Mouse (Mus musculus) frontal cortex, postnatal 25 days (tissue): Measurements from ENCODE around the gene Tmem223.
"Not testable (repeated sequence)": the region's sequence is repeated elsewhere in the genome, so short reads cannot be mapped to it uniquely, and the experiment has no call there.

Source experiments
- DNase-seq, 2 experiments: peaks; one replicate each; pipeline ENCODE4 v3.0.0; 2022; ENCODE audit warnings: low spot score in 2 of 2

Gene Tmem223

DNA sequence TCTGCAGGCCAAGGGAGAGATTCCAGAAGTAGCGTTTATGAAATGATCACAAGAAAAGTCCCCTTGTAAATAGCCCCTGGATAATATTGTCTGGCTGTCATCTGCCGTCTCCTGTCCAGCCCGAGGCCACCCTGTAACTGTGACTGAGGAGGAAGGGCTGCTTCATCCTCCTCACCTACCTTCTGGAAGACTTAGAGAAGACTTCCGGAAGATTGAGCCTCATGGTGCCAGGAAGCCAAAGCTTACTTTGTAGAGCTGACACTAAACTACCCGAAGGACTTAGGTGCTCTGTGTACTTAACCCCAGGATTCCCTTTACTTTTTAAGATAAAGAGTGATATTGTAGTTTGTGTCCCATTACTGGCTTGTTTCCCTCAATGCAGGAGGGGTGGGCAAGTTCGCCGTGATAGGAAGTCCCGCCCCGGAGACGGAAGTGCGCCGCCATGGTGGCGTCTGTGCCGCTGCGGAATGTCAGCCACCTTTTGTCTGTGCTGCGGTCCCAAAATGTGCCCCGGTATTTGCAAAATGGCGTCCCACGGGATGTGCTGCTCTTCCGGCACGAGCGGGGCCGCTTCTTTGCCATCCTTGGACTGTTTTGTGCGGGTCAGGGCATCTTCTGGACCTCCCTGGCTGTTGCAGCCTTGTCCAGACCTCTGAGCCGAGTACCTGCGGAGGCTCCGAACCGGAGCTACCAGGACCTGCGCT is at the start of gene Tmem223:
TSS of gene Tmem223 (plus strand) at position 430 of the 704 bp plus-strand sequence.
- peak; percentile 59 to 73 for DNase-seq

DNA sequence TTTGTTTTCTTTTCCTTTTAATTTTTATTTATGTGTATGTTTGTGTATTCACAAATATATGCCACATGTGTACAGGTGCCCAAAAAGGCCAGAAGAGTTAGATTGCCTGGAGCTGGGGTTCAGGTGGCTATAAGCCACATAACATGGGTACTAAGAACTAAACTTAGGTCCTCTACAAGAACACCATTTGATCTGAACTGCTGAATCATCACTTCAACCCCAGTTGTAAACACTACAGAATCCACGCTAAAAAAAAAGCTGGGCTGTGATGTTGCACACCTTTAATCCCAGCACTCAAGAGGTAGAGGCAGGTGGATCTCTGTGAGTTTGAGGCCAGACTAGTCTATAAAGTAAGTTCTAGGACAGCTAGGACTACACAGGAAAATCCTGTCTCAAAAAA is 49.4 kb upstream of the Tmem223 start:
- no peak for DNase-seq

DNA sequence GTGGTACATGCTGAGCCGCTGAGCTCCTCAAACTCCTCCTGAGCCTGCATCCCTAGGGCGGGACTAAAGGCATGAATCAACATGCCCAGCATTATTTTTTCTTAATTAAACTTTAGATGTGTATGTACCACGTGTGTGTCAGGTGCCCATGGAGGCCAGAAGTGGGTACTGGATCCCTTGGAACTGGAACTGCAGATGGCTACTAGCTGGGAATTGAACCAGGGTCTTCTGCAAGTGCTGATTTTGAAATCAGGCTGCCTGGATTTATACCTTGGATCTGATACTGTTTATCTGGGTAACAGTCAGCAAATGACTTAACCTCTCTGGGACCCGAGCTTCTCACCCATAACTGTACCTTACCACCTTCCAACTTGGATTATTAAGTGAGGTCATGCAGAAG is 48.8 kb upstream of the Tmem223 start:
- DNase-seq = no peak

DNA sequence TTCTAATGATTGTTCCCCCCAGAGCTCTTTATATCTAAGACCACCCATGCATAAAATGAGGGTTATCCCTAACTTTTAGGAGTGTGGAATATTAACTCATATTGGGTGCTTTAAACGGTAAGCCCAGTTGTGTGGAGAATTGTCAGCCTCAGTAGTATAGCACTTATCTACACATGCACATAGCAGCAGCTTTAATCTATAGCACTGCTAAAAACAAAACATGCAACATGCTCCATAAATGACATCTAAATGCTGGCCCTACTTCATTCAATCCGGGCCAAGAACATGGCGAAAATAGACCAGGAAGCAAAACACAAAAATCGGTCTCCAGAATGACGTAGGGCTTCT is 48.3 kb upstream of the Tmem223 start:
- DNase-seq = no peak

DNA sequence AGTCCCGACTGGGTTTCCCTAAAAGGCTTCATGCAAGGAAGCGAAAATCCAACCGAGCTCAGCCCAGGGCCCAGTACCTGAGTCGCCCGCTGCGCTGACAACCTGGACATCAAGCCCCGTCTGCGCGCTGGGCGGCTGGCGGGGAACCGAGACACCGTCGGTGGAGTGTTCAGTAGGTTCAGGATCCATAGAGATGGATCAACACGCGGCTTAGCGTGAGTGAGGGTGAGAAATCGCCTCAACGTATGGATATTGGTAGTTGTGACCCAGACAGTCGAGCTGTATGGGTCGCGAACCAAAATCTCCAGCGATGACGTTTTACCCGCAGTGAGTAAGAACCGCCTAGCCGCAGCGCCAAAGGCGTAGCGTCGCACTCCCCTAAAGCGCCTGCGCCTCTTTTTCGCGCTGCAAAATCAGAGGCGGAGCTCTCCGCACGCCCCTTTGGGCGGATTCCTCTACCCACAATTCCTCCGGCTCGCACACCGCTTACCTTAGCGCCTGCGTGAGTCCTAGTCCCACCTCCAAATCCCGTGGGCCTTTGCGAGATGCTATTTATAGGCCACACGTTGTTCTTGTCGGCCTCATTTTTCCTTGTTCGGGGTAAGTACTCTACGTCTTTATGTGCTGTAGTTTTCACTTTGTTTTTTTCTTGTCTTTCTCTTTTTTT is 47.8 kb upstream of the Tmem223 start, which contains the start of gene Slc3a2:
TSS of gene Slc3a2 (minus strand) at position 463 of the 667 bp plus-strand sequence.
- peak; percentile 89 to 96 for DNase-seq

DNA sequence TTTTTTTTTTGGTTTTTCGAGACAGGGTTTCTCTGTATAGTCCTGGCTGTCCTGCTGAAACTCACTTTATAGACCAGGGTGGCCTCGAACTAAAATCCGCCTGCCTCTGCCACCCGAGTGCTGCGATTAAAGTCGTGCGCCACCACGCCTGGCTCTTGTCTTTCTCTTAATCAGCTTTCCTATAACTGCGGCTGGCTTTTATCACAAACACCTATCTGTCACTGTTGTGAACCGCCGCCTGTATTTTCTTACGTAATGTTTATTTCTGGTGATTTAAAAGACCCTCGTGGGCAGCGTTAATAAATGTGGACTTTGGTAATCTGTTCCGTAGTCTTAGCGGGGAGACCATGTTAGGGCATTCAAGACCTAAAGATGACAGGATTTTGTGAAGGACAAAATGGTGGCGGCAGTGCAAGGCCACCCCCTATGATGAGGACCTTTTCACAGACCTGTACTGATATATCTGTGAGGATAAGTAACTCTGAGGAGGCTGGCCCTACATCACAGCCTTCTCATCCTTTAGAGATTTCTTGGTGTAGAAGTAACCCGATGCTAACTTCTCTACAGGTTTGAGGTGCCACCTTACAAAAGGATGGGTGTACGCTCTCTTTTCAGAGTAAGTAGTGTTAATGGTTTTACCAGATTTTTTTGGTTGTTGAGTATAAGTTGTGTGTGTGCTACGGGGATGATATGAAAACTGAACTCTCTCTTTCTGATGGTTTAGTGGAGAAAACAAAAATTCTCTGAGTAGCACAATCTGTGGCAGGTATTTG is 47.0 kb upstream of the Tmem223 start:
- DNase-seq = no peak

DNA sequence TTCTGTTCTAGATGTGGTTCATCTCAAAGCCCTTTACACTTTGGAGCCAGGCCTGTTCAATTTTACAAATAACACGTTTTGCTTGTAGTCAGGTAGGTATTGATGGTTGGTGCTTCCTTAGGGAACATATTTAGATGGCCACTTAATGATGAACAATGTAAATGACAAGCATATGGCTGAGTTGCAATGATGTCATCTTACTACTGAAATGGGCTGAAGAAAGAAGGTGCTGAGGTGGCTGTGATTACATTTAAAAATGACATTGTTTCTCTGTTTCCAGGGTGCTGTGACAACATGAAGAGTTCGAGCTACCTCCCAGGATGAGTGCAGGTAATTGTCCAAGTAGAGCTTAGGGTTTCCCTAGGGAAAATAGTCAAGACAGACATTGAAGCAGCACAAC is 46.4 kb upstream of the Tmem223 start:
- DNase-seq = no peak

DNA sequence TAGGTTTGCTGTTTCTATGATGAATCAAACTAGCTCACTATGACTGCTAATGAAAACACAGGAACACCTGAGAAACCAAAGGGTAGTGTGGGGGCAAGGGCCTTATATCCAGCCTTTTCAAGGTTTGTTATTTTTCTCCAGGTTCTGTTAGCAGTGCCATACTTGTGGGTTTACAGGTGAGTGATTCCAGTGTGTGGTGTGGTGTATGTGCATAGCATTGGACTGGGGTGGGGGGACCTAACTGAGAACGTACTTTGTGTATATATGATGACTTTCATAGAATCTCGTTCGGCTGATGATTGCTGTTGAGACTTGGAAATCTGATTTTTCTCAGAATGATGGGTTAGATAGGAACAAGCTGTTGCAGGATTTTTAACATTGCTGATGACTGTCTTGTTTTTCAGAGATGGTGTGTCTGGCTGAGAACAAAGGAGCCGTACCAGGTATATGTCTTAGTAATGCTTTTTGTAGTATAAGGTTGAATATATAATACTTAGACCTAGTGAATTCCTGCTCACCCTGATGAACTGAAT is 45.6 kb upstream of the Tmem223 start:
- no peak for DNase-seq

DNA sequence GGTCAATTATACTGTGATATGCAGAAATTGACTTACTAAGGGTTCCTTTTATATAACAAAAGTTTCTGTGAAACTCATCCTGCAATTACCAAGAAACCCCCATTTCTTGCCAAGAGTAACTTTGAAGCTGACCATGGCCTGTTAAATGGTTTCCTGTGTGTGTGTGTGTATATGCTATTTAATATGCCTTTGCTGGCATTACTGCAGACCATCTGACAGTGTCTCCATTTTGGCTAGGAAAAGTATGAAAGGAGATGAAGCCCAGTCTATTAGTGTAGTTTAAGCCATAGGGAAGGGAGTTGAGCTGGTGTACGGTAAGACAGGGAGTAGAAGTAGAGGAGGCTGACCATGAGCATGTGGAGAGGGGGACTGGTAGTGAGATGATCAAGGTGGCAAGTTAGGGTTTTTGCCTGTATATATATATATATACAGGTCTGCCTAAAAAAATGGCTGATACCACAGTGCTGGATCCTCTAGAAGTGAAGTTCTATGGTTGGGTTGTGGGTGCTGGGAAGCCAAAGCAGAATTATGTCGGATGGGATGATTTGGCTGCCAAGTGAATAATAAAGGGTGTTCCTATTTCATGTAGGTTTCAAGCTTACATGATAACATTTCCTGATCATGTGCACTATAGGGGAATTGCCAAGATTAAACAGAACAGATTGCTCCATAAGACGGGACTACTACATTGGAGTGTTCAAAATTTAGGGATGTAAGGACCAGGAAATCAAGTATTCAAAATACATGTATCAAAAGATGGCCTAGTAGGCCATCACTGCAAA is 44.0 kb upstream of the Tmem223 start:
- no peak for DNase-seq

DNA sequence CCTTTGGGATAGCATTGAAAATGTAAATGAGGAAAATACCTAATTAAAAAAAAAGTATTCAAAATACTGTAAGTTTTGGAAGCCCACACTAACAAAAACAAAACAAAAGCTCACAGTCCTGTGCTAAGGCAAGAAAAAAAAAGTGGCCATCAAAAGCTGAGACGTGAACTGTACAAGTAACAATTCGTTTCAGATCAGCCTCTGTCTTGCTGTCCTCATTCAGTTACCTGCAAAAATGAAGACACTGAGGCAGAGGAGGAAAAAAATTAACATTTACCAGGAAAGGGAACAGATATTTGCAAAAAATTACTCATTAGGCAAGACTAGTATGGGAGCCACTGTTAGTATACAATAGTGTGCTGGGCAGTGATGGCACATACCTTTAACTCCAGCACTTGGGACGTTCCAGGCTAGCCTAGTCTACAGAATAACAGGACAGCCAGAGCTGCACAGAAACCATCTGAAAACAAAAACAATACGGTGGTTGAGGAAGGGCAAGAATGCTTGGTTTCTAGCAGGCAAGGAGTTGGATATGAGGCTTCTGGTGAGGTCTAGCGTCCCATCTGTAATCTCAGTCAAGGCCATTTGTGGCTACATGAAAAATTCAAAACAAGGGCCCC is 43.2 kb upstream of the Tmem223 start:
- DNase-seq = no peak

DNA sequence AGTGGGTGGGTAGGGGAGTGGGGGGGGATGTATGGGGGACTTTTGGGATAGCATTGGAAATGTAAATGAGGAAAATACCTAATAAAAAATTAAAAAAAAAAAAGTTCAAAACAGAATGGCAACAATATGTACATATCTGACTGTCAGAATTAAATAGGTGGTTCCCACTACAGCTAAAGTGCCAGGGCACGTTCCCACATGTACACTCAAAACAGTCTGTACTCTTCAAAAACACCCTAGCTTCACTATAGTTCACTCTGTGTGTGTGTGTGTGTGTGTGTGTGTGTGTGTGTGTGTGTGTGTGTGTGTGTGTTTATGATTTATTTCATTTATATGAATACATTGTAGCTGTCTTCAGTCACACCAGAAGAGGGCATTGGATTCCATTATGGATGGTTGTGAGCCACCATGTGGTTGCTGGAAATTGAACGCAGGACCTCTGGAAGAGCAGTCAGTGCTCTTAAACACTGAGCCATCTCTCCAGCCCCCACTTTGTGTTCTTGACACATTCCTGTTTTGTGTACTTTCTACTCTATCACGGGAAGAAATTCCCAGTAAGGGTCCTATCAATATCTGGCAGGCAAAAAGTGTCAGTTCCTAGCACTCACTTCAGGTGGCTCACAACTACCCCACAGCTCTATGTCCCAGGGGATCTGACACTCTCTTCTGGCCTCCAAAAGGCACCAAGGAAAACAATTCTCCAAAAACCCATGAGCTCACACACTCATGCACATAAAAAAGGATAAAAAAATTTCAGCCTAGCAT is 42.3 kb upstream of the Tmem223 start:
- not testable (repeated sequence) for DNase-seq

DNA sequence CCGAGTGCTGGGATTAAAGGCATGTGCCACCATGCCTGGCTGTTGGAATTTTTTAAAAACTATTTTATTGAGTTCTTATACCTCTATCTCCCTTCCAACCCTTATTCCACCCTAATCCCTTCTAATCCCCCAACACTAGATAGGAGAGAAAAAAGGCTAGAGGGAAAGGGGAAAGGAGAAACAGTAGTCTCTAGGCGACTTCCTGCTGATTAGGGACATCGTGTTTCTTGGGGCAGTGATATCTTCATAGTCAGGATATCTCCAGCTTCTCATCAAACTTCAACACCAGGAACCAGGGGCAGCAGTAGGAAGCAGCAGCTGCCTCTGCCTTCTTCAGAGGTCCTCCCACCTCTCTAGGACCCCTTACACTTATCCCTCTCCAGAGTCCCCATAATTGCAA is 36.5 kb upstream of the Tmem223 start:
- DNase-seq = no peak

DNA sequence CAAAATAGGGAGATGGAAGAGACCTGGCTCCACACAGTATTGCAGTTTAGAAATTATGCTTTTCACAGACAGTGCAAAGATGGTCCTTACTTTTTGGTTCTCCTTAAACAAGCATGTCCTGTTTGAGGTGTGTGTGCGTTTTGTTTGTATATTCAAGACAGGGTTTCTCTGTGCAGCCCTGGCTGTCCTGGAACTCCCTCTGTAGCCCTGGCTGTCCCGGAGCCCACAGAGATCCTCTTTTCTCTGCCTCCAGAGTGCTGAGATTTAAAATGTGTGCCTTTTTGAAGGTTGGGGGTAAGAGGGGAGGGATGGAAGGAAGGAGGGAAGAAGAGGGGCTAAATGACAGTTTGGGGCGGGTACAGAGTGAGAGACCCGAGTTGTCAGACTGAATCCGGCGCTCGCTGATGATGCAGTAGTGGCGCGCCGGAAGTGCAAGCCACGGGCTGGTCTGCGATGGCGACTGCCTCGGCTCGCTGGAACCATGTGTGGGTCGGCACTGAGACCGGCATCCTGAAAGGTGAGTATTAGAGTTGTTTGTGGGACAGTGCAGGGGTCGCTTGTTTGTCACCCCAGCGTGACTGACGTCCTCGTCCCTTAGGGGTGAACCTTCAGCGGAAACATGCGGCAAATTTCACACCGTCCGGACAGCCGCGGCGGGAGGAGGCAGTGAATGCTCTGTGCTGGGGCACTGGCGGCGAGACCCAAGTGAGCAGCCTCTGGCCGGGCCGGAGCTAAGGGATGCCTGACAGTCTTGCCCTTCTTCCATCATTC is 35.2 kb upstream of the Tmem223 start, which contains the start of gene Wdr74:
TSS of gene Wdr74 (plus strand) at position 439 of the 771 bp plus-strand sequence.
- DNase-seq = peak; percentile 89 to 91

DNA sequence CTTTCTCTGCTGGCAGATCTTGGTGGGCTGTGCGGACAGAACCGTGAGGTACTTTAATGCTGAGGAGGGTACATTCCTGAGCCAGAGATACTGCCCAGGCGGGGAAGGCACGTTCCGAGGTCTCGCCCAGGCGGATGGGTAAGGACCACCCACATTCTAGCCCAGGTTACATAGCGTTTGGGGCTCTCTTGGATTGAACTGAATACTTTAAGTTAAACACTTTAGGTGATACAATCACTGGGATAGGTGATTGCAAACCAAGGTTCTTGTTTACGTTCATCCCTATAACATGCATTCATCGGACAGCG is 34.7 kb upstream of the Tmem223 start:
- no peak for DNase-seq

DNA sequence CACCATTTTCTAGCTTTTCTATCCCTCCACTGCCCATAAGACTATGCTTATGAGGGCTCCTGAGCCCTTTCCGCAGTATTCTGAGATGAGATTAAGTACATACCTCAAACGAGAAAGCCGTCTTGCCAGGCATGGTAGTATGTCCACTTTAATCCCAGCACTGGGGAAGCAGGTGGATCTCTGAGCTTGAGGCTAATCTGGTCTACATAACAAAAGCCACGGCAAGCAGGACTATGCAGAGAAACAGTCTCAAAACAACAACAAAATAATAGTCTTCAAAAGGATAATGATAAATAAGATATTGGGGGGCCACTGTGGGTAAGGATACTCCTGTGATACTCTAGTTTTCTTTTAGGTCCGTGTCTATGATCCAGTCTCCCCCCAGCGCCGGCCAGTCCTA is 31.9 kb upstream of the Tmem223 start:
- DNase-seq = no peak

DNA sequence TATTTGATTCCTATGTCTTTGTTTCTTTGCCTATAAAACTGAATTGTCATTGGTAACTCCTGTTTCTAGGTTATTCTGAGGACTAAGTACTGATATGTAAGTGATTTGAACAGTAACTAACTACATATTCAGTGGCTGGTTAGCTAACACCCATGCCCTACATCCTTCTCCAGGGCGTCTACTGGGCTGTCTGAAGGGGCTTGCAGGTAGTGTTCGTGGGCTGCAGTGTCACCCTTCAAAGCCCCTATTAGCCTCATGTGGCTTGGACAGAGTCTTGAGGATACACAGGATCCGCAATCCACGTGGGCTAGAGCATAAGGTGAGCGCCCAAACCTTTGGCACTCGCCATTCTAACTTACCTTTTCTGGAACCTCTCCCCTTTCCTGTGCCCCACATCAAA is 31.1 kb upstream of the Tmem223 start:
- DNase-seq = no peak

DNA sequence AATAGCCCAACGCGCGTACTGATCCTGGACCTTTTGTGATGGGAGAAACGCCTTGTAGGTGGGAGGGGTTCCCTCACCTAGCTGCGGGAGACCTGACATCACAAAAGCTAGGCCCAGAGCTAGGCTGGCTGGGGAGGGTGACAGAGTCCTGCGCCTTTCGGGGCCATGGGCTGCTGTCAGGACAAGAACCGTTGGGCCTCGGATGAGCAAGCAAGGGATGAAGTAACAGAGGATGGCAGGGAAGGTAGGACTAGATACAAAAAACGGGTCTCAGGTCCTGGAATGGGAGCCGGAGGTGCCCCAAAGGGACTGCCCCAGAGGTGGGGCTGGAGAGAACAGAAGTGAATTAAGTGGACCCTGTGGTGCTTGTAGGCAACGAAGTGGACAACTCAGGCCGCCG is 30.2 kb upstream of the Tmem223 start, which contains the start of gene 1700092M07Rik:
TSS of gene 1700092M07Rik (plus strand) at position 116 of the 400 bp plus-strand sequence.
- DNase-seq = no peak

DNA sequence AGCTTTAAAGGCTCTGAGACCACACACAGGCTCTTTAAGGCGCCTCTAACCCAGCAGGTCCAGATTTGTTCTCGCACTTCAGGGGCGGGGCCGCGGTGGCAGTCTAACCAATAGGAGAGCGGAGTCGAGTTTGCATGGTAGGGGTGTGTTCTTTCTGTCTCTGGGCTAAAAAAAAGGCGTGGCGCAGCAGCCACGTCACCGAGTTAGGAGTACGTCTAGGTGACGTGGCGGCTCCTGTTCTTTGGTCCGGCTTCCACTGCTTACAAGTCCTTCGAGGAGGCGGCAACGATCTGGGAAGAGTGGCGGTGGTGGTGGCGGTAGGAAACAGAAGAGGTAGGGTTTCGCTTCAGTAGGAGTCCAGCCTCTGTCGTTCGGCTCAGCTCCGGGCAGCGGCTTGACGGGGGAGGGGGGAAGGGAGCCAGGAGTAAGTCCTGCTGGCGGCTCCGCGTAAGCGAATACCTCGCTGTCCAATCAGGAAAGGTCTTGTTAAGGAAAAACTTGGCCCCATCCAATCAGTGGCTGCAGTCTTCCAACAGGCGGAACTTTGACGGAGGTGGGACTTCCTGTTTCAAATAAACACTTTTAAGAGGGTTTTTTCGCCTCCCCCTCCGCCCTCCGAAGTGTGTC is 29.4 kb upstream of the Tmem223 start, which contains the start of gene Stx5a:
TSS of gene Stx5a (plus strand) at position 171 of the 627 bp plus-strand sequence.
- DNase-seq = peak; percentile 89 to 92

DNA sequence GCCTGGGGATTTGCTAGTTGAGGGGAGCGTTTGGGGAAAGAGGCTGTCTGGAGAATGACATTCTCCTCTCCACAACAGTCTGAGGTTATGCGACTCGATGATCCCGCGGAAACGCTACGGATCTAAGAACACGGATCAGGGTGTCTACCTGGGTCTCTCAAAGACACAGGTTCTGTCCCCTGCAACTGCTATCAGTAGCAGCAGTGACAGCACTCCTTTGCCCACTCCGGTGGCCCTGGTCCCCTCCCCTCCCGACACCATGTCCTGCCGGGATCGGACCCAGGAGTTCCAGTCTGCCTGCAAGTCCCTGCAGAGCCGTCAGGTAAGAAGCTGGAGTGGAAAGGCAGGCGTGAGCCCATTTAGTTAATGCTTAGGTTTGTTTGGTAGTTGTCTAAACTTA is 28.6 kb upstream of the Tmem223 start:
- no peak for DNase-seq
